Mouse (Mus musculus) limb, embryonic 14.5 days (tissue): ENCODE results near the gene Arhgdia. TPM values are rescaled to one million over a fixed set of nuclear protein-coding genes. Genes with fewer than 3 reads are reported as not detected.

ENCODE experiments used
- ATAC-seq: fragments of 200-750 bp; cut with Nextera tagmentation; 2 replicates; pipeline ENCODE4 v1.8.0; 2017; ENCODE audit warnings: low read depth, moderate number of reproducible peaks, moderate TSS enrichment; ENCODE audit not compliant: low FRiP score
- DNase-seq: peaks from one replicate; pipeline ENCODE4 v3.0.0-alpha.2; 2015; ENCODE audit warnings: low spot score
- H3K27ac ChIP-seq: fragments of 300-500 bp; sonication (generic); replicated peaks from 2 replicates; pipeline ENCODE4 v1.5.1; 2014; ENCODE audit warnings: low read depth, mild to moderate bottlenecking, low read length, moderate library complexity, mixed read lengths
- H3K27me3 ChIP-seq: fragments of 300-500 bp; sonication (generic); 2 replicates; pipeline ENCODE4 v1.6.1; 2014; ENCODE audit warnings: low read length, mixed read lengths; ENCODE audit not compliant: control insufficient read depth, insufficient read depth
- H3K36me3 ChIP-seq: fragments of 300-500 bp; sonication (generic); 2 replicates; pipeline ENCODE4 v1.6.1; 2014; ENCODE audit warnings: mild to moderate bottlenecking, low read length, moderate library complexity, mixed read lengths; ENCODE audit not compliant: control insufficient read depth, insufficient read depth
- H3K4me1 ChIP-seq: fragments of 300-500 bp; sonication (generic); 2 replicates; pipeline ENCODE4 v1.6.1; 2014; ENCODE audit warnings: antibody characterized with exemption, low read length, mixed read lengths; ENCODE audit not compliant: control insufficient read depth, insufficient read depth
- H3K4me2 ChIP-seq: fragments of 300-500 bp; sonication (generic); replicated peaks from 2 replicates; pipeline ENCODE4 v1.6.1; 2014; ENCODE audit warnings: low read depth, mild to moderate bottlenecking, low read length, moderate library complexity; ENCODE audit not compliant: severe bottlenecking
- H3K4me3 ChIP-seq: fragments of 300-500 bp; sonication (generic); replicated peaks from 2 replicates; pipeline ENCODE4 v1.5.1; 2014; ENCODE audit warnings: low read length
- H3K9ac ChIP-seq: fragments of 300-500 bp; sonication (generic); 2 replicates; pipeline ENCODE4 v1.6.1; 2014; ENCODE audit warnings: mild to moderate bottlenecking, low read depth, low read length, moderate library complexity; ENCODE audit not compliant: severe bottlenecking
- H3K9me3 ChIP-seq: fragments of 300-500 bp; sonication (generic); 2 replicates; pipeline ENCODE4 v1.6.1; 2016; ENCODE audit warnings: low read length; ENCODE audit not compliant: control insufficient read depth
- POLR2A ChIP-seq: fragments of 200-500 bp; IDR thresholded peaks from 2 replicates; pipeline ENCODE4 v1.8.0; 2012; ENCODE audit warnings: inconsistent platforms, mild to moderate bottlenecking, moderate library complexity, borderline replicate concordance; ENCODE audit not compliant: insufficient read depth, insufficient read length; ENCODE audit errors: extremely low read depth
- WGBS: fragments of 180-500 bp; shearing (Covaris S2); extraction: QIAGEN DNeasy Blood & Tissue Kit; methylation state at CpG from one replicate; pipeline ENCODE4 v1.1.7; 2014; 5-methylcytosine and 5-hydroxymethylcytosine counted together
- polyA plus RNA-seq, 2 experiments: library from polyadenylated mRNA; depleted of rRNA in 1 of 2; stranded (reverse) in 1 of 2; unstranded in 1 of 2; fragments of >200 nt; fragmentation: Nextera tagmentation in 1 of 2; extraction: Ambion mirVana in 1 of 2; gene quantifications; 2 replicates each; pipeline versions ENCODE4 v1.2.1 to v1.2.3; 2012 to 2014

Arhgdia gene
- polyA plus RNA-seq, 2 experiments, result 566 to 610 TPM

DNA sequence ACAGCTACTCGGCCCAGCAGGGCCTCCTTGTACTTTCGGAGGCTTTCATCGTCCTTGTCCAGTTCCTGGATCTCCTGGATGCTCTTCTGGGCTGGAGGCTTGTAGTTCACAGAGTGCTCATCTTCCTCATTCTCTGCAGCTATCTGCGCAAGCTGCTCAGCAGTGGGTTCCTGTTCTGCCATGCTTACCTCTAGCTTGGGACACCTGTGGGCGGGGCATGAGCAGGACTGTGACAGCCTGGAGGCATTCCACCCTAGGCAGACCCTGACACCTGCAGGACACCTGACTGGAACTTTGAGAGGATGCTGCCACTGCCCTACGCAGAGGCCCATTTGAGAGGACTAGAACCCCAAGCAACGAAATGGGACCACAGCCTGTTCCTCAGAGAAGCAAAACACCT lies 1.2 kb downstream of the Arhgdia start:
- Histone ChIP-seq H3K4me1 (peaks cover 21% of the 10 kb centered on the region), H3K27ac (peak overlapping the region; percentile 93), H3K36me3 (peaks cover 40% of the 10 kb centered on the region), H3K9me3 (no peaks in the 10 kb centered on the region), H3K4me3 (peak overlapping the region; percentile 82), H3K27me3 (no peaks in the 10 kb centered on the region), H3K9ac (peak overlapping the region; percentile 85), H3K4me2 (peak overlapping the region; percentile 96)
- DNase-seq (no peak), ATAC-seq (no peak)
- 59% methylated on average over 7 of the region's 7 CpGs for WGBS
- no peak for TF ChIP-seq POLR2A

DNA sequence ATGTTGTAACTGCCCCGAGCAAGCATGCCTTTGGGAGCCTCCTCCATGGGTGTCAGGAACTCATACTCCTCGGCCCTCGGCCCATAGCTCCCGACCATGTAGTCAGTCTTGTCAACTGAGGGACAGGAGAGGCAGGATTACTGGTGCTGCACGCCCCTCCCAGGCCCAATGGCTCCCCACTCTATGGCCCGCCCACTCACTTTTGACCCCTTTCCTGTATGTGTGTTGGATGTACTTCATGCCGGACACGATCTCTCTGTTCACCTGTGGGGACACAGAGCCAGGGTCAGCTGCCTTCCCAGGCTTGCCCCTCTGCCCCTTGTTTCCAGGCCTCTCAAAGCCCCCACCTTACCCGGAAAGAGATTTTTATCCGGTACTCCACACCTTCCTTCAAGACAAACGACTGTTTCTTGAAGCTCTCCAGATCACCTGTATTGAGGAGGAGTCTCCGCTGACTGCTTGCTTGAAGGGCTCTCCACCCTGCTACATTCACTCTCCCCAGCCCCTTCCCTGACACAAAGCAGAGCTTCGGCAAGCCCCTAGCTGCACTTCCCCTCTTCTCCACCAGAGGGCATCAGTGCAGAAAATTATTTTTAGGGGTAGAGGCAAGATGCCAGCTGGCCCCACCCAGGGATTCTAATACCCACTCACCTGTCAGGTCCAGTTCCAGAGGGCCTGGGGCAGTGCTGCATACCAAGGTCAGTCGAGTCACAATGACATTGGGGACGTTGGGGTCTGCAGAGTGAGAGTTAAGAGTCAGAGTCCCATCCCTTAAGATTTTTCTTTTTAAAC lies 1.9 kb downstream of the Arhgdia start:
- Histone ChIP-seq H3K9me3 (no peaks in the 10 kb centered on the region), H3K4me1 (peaks cover 22% of the 10 kb centered on the region), H3K36me3 (peaks cover 39% of the 10 kb centered on the region), H3K9ac (peak overlapping the region; percentile 85), H3K4me3 (peak overlapping the region; percentile 82), H3K4me2 (peak overlapping the region; percentile 96), H3K27me3 (no peaks in the 10 kb centered on the region), H3K27ac (no peak overlapping the region)
- ATAC-seq (no peak), DNase-seq (peak; percentile 73)
- WGBS, result 59% methylated on average over 15 of the region's 15 CpGs
- no peak for TF ChIP-seq POLR2A

DNA sequence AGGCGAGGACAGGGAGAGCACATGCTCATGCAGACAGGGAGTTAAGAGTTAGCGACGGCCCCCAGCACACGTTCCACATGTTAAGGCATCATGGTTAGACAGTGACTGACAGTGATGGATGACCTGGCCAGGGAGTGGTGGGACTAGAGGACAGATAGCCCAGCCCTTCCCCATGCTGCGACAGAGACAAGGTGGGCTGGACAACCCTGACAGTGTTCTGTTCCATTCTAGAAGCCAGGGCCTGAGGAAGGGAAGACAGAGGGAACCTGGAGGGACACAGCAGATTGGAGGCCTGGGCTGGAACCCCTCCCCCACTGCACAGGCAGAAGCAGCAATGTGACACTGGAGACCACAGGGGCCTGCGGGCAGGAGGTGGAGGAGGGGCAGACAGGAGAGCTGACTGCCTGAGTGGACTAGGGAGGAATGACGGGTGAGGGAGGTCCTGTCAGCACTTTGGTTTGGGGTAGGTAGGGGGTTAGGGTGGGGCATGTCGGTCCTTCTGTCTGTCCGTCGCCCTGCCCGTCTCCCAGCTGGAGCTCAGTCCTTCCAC lies 2.7 kb downstream of the Arhgdia start:
- 0 out of 2 replicates have a peak overlapping the region, but pooled peaks have one; percentile 85 for H3K9ac ChIP-seq
- H3K9me3 ChIP-seq, result no peaks in the 10 kb centered on the region
- H3K27ac ChIP-seq, result no peak overlapping the region
- TF ChIP-seq POLR2A, result no peak
- no peaks in the 10 kb centered on the region for H3K27me3 ChIP-seq
- peaks cover 34% of the 10 kb centered on the region for H3K36me3 ChIP-seq
- DNase-seq, result no peak
- ATAC-seq, result no peak
- H3K4me2 ChIP-seq, result no peak overlapping the region
- 80% methylated on average over 11 of the region's 11 CpGs for WGBS
- no peak overlapping the region for H3K4me3 ChIP-seq
- peaks cover 25% of the 10 kb centered on the region for H3K4me1 ChIP-seq

DNA sequence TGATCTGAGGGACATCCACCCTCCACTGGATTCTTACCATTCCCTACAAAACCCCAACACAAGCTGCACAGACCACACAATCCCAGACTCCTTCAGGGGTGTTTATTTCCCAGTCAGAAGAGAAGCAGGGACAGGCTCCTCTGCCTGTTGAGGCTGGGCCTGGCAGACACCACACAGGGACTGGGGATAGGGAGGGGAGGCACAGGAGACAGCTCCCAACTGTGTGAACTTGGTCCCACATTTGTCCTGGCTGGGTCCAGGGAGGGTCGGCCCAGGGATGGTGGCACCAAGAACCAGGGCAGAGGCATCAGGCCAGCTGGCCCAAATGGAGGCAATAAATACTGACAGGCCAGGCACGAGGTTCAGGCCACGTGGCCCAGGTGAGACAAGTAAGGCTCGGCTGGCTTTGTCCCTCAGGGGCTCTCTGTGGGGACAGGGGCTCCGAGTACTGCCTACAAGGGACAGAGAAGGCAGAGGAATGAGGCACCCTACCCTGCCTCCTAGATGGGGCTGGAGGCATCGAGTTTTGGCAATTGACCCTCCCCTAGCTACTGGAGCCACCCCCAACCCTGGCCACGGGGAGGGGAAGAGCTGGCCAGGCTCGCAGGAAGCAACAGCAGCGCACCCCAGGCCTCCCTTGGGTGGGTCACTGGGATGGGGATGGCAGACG lies 3.3 kb downstream of the Arhgdia start:
- DNase-seq (no peak), ATAC-seq (no peak)
- Histone ChIP-seq H3K9ac (0 out of 2 replicates have a peak overlapping the region, but pooled peaks have one; percentile 4), H3K9me3 (no peaks in the 10 kb centered on the region), H3K4me2 (no peak overlapping the region), H3K4me1 (peaks cover 25% of the 10 kb centered on the region), H3K36me3 (peaks cover 33% of the 10 kb centered on the region), H3K27me3 (no peaks in the 10 kb centered on the region), H3K27ac (no peak overlapping the region), H3K4me3 (no peak overlapping the region)
- no peak for TF ChIP-seq POLR2A
- 83% methylated on average over 10 of the region's 10 CpGs for WGBS

DNA sequence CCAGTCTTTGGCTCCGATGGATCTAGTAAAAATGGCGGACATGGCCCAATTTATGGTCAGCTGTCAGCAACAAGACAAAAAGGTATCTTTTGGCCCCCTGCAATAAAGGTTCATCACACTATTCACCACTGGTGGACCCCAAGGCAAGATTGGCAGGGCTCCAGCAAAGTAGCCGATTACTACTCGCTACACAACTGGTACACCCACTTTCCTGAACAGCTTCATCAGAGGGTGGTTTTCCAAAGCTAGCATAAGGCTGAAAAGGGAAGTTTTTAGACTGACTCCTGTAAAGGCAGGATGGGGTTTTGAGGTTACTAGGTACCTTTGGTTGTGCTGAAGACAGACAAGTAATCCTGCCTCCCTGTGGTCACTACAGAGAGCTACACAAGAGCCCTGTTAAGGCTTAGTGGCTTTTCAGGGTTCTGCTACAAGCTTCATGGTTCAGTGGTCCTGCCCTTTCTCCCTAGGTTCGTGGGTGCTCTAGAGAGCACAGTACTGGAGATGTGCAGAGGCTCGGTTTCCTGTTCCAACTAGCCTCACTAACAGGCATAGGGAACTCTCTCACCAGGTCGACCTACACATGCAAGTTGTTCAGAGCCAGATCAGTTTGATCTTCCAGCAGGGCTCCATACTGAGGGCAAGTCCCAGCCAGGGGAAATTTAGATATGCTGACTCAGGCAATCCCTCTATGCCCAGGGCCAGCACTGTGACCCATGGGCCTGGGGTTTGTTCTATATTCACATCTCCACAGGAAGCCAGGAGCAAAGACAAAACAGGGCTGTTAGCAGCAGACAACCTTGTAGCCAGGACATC lies 4.0 kb downstream of the Arhgdia start:
- H3K27me3 ChIP-seq, result no peaks in the 10 kb centered on the region
- H3K4me3 ChIP-seq, result no peak overlapping the region
- no peak overlapping the region for H3K4me2 ChIP-seq
- no peaks in the 10 kb centered on the region for H3K9me3 ChIP-seq
- H3K9ac ChIP-seq, result 0 out of 2 replicates have a peak overlapping the region, but pooled peaks have one; percentile 4
- 87% methylated on average over 7 of the region's 7 CpGs for WGBS
- ATAC-seq, result no peak
- no peak for TF ChIP-seq POLR2A
- peaks cover 24% of the 10 kb centered on the region for H3K4me1 ChIP-seq
- DNase-seq, result peak; percentile 51
- H3K36me3 ChIP-seq, result peaks cover 33% of the 10 kb centered on the region
- no peak overlapping the region for H3K27ac ChIP-seq
